Mouse (Mus musculus) heart, postnatal 0 days (tissue): ENCODE data around the gene Hist3h2a. TPM values are rescaled to one million over a fixed set of nuclear protein-coding genes. Genes with fewer than 3 reads are reported as not detected.
"Not testable (repeated sequence)": the region's sequence is repeated elsewhere in the genome, so short reads cannot be mapped to it uniquely, and the experiment has no call there.

ENCODE experiments used
- ATAC-seq: fragments of 200-750 bp; cut with Nextera tagmentation; 2 replicates; pipeline ENCODE4 v1.8.0; 2017; ENCODE audit warnings: low read depth, moderate number of reproducible peaks, moderate library complexity; ENCODE audit not compliant: insufficient read depth
- DNase-seq: peaks from one replicate; pipeline ENCODE4 v3.0.0-alpha.2; 2016; ENCODE audit warnings: low spot score
- H3K27ac ChIP-seq: fragments of 300-500 bp; sonication (generic); 2 replicates; pipeline ENCODE4 v1.5.1; 2014; ENCODE audit warnings: low read depth, mild to moderate bottlenecking
- H3K27me3 ChIP-seq: fragments of 300-500 bp; sonication (generic); 2 replicates; pipeline ENCODE4 v1.6.1; 2014; ENCODE audit warnings: low read length, mixed read lengths; ENCODE audit not compliant: control insufficient read depth, insufficient read depth
- H3K36me3 ChIP-seq: fragments of 300-500 bp; sonication (generic); replicated peaks from 2 replicates; pipeline ENCODE4 v1.6.1; 2014; ENCODE audit warnings: low read length, mixed read lengths; ENCODE audit not compliant: control insufficient read depth, insufficient read depth
- H3K4me1 ChIP-seq: fragments of 300-500 bp; sonication (generic); 2 replicates; pipeline ENCODE4 v1.6.1; 2014; ENCODE audit warnings: antibody characterized with exemption; ENCODE audit not compliant: control insufficient read depth, insufficient read depth
- H3K4me2 ChIP-seq: fragments of 300-500 bp; sonication (generic); 2 replicates; pipeline ENCODE4 v1.6.1; 2014; ENCODE audit warnings: low read depth, mild to moderate bottlenecking, low read length, moderate library complexity
- H3K4me3 ChIP-seq: fragments of 300-500 bp; sonication (generic); 2 replicates; pipeline ENCODE4 v1.5.1; 2014; ENCODE audit warnings: low read depth, low read length
- H3K9ac ChIP-seq: fragments of 300-500 bp; sonication (generic); replicated peaks from 2 replicates; pipeline ENCODE4 v1.6.1; 2014; ENCODE audit warnings: low read depth, low read length, mixed read lengths
- H3K9me3 ChIP-seq: fragments of 300-500 bp; sonication (generic); replicated peaks from 2 replicates; pipeline ENCODE4 v1.6.1; 2016; ENCODE audit warnings: low read length; ENCODE audit not compliant: control insufficient read depth
- CTCF ChIP-seq: IDR thresholded peaks from 2 replicates; pipeline ENCODE4 v1.5.1; 2016; ENCODE audit warnings: antibody characterized with exemption, control low read depth, low read depth
- EP300 ChIP-seq: IDR thresholded peaks from 2 replicates; pipeline ENCODE4 v1.6.1; 2016; ENCODE audit warnings: antibody characterized with exemption, low read depth
- whole genome bisulfite sequencing: fragments of 180-500 bp; shearing (Covaris S2); extraction: QIAGEN DNeasy Blood & Tissue Kit; methylation state at CpG from one replicate; pipeline ENCODE4 v1.1.7; 2014; 5-methylcytosine and 5-hydroxymethylcytosine counted together
- polyA plus RNA-seq: library from polyadenylated mRNA; unstranded; fragments of >200 nt; fragmentation: Nextera tagmentation; extraction: Ambion mirVana; gene quantifications from 2 replicates; pipeline ENCODE4 v1.2.1, GENCODE M21; 2015
- total RNA-seq: library from RNA; depleted of rRNA; stranded (reverse); fragments of >200 nt; gene quantifications from 2 replicates; pipeline ENCODE4 v1.2.3, GENCODE M21; 2014; ENCODE audit warnings: low replicate concordance

Gene Hist3h2a
- total and polyA plus RNA-seq, 2 experiments from 2014 or later, result 43.1 to 94.8 TPM

- peaks cover 18% of the 10 kb centered on the region; the same call in 1 of the 2 replicates for H3K36me3 ChIP-seq
- peak overlapping the region; percentile 59 for H3K9ac ChIP-seq
- DNase-seq, result no peak
- peak overlapping the region; percentile 72 for H3K4me3 ChIP-seq
- no peaks in the 10 kb centered on the region for H3K9me3 ChIP-seq
- 1% methylated on average over 33 of the region's 33 CpGs for WGBS
- TF ChIP-seq EP300, result no peak
- no peak for TF ChIP-seq CTCF
- H3K27ac ChIP-seq, result peak overlapping the region; percentile 97
- H3K27me3 ChIP-seq, result peaks cover 24% of the 10 kb centered on the region
- ATAC-seq, result peak; percentile 7; the same call in 1 of the 2 replicates
- H3K4me2 ChIP-seq, result peak overlapping the region; percentile 92
- H3K4me1 ChIP-seq, result peaks cover 23% of the 10 kb centered on the region
Measured at GRCm38 (mm10) chr11:58953351-58954169, 925 bp upstream of the Hist3h2a start.

- peak overlapping the region; percentile 97 for H3K27ac ChIP-seq
- H3K36me3 ChIP-seq, result peaks cover 18% of the 10 kb centered on the region; the same call in 1 of the 2 replicates
- H3K9me3 ChIP-seq, DNase-seq, ATAC-seq: not testable (repeated sequence)
- H3K9ac ChIP-seq, result peak overlapping the region; percentile 59
- peaks cover 24% of the 10 kb centered on the region for H3K27me3 ChIP-seq
- peak overlapping the region; percentile 72 for H3K4me3 ChIP-seq
- 1% methylated on average over 17 of the region's 17 CpGs for WGBS
- H3K4me2 ChIP-seq, result peak overlapping the region; percentile 92
- peaks cover 23% of the 10 kb centered on the region for H3K4me1 ChIP-seq
Measured at GRCm38 (mm10) chr11:58954170-58954419, 390 bp upstream of the Hist3h2a start.

- under 1% methylated on average over 20 of the region's 20 CpGs for WGBS
- no peak for TF ChIP-seq CTCF
- TF ChIP-seq EP300, result no peak; the same call in 1 of the 2 replicates
- Histone ChIP-seq H3K4me2 (peak overlapping the region; percentile 92), H3K36me3 (peaks cover 18% of the 10 kb centered on the region; the same call in 1 of the 2 replicates), H3K9ac (peak overlapping the region; percentile 79), H3K9me3 (no peaks in the 10 kb centered on the region), H3K4me1 (peaks cover 23% of the 10 kb centered on the region), H3K27me3 (peaks cover 12% of the 10 kb centered on the region; the same call in 1 of the 2 replicates), H3K27ac (peak overlapping the region; percentile 97), H3K4me3 (peak overlapping the region; percentile 72)
- ATAC-seq (no peak; the same call in 1 of the 2 replicates), DNase-seq (no peak)
Measured at GRCm38 (mm10) chr11:58955143-58955867, 820 bp downstream of the Hist3h2a start.

GRCm38 (mm10) chr11:58955868-58956257, 1.4 kb downstream of the Hist3h2a start:
- H3K27me3 ChIP-seq, result peaks cover 7% of the 10 kb centered on the region; the same call in 1 of the 2 replicates
- peak overlapping the region; percentile 97 for H3K27ac ChIP-seq
- peaks cover 18% of the 10 kb centered on the region; the same call in 1 of the 2 replicates for H3K36me3 ChIP-seq
- no peaks in the 10 kb centered on the region for H3K9me3 ChIP-seq
- WGBS, result 31% methylated on average over 8 of the region's 8 CpGs
- peak overlapping the region; percentile 79 for H3K9ac ChIP-seq
- peak overlapping the region; percentile 92 for H3K4me2 ChIP-seq
- ATAC-seq (no peak), DNase-seq (no peak)
- TF ChIP-seq CTCF, result no peak
- peak overlapping the region; percentile 72 for H3K4me3 ChIP-seq
- peaks cover 23% of the 10 kb centered on the region for H3K4me1 ChIP-seq

- 68% methylated on average over 5 of the region's 5 CpGs for WGBS
- H3K27me3 ChIP-seq, result peaks cover 5% of the 10 kb centered on the region; the same call in 1 of the 2 replicates
Measured at GRCm38 (mm10) chr11:58957226-58957914, 2.9 kb downstream of the Hist3h2a start.

More at GRCm38 (mm10) chr11:58957226-58957914, 2.9 kb downstream of the Hist3h2a start:
- Histone ChIP-seq H3K4me3 (no peak overlapping the region), H3K27ac (no peak overlapping the region), H3K4me1 (peaks cover 23% of the 10 kb centered on the region), H3K4me2 (peak overlapping the region; percentile 92), H3K9ac (peak overlapping the region; percentile 9; the same call in 1 of the 2 replicates), H3K36me3 (peaks cover 18% of the 10 kb centered on the region; the same call in 1 of the 2 replicates), H3K9me3 (no peaks in the 10 kb centered on the region)
- ATAC-seq (no peak), DNase-seq (no peak)
- no peak for TF ChIP-seq EP300
- no peak for TF ChIP-seq CTCF
